Mouse (Mus musculus) lung, embryonic 14.5 days (tissue): Measurements from ENCODE around the gene Gm20388. TPM values are rescaled to one million over a fixed set of nuclear protein-coding genes. Genes with fewer than 3 reads are reported as not detected.

Experiments
- ATAC-seq: fragments of 200-750 bp; cut with Nextera tagmentation; 2 replicates; pipeline ENCODE4 v1.8.0; 2017; ENCODE audit warnings: mild to moderate bottlenecking, moderate TSS enrichment, moderate library complexity; ENCODE audit not compliant: insufficient read depth
- DNase-seq: peaks from one replicate; pipeline ENCODE4 v3.0.0-alpha.2; 2015
- H3K27ac ChIP-seq: fragments of 300-500 bp; sonication (generic); 2 replicates; pipeline ENCODE4 v1.5.1; 2014; ENCODE audit warnings: low read depth, mild to moderate bottlenecking, moderate library complexity
- H3K27me3 ChIP-seq: fragments of 300-500 bp; sonication (generic); 2 replicates; pipeline ENCODE4 v1.6.1; 2014; ENCODE audit warnings: low read length, control low read depth; ENCODE audit not compliant: insufficient read depth
- H3K36me3 ChIP-seq: fragments of 300-500 bp; sonication (generic); 2 replicates; pipeline ENCODE4 v1.6.1; 2014; ENCODE audit warnings: control low read depth; ENCODE audit not compliant: insufficient read depth
- H3K4me1 ChIP-seq: fragments of 300-500 bp; sonication (generic); 2 replicates; pipeline ENCODE4 v1.6.1; 2014; ENCODE audit warnings: antibody characterized with exemption, control low read depth; ENCODE audit not compliant: insufficient read depth
- H3K4me2 ChIP-seq: fragments of 300-500 bp; sonication (generic); 2 replicates; pipeline ENCODE4 v1.6.1; 2014; ENCODE audit warnings: mild to moderate bottlenecking
- H3K4me3 ChIP-seq: fragments of 300-500 bp; sonication (generic); 2 replicates; pipeline ENCODE4 v1.5.1; 2014; ENCODE audit warnings: low read depth, low read length
- H3K9ac ChIP-seq: fragments of 300-500 bp; sonication (generic); 2 replicates; pipeline ENCODE4 v1.6.1; 2014
- H3K9me3 ChIP-seq: fragments of 300-500 bp; sonication (generic); 2 replicates; pipeline ENCODE4 v1.6.1; 2016; ENCODE audit warnings: low read depth, low read length, control low read depth
- CTCF ChIP-seq: IDR thresholded peaks from 2 replicates; pipeline ENCODE4 v1.5.1; 2016; ENCODE audit warnings: antibody characterized with exemption, low read depth
- WGBS: fragments of 180-500 bp; shearing (Covaris S2); extraction: QIAGEN DNeasy Blood & Tissue Kit; methylation state at CpG from one replicate; pipeline ENCODE4 v1.1.7; 2014; 5-methylcytosine and 5-hydroxymethylcytosine counted together
- polyA plus RNA-seq: library from polyadenylated mRNA; unstranded; fragments of >200 nt; fragmentation: Nextera tagmentation; extraction: Ambion mirVana; gene quantifications from 2 replicates; pipeline ENCODE4 v1.2.1, GENCODE M21; 2014

The Gm20388 gene
- polyA plus RNA-seq, 1 experiment from 2014 or later = not detected

- Histone ChIP-seq H3K4me3 (no peak overlapping the region), H3K4me2 (no peak overlapping the region), H3K27ac (no peak overlapping the region), H3K9ac (no peak overlapping the region), H3K27me3 (no peaks in the 10 kb centered on the region), H3K4me1 (no peaks in the 10 kb centered on the region), H3K36me3 (no peaks in the 10 kb centered on the region), H3K9me3 (no peaks in the 10 kb centered on the region)
- no peak for TF ChIP-seq CTCF
- no peak for DNase-seq
- no peak for ATAC-seq
- WGBS = 47% methylated on average over 12 of the region's 12 CpGs
Measured at GRCm38 (mm10) chr8:120768454-120769218, 858.0 kb downstream of the Gm20388 start.

GRCm38 (mm10) chr8:120777184-120777583 lies 866.5 kb downstream of the Gm20388 start:
- DNase-seq (no peak), ATAC-seq (no peak)
- no peak for TF ChIP-seq CTCF
- Histone ChIP-seq H3K36me3 (no peaks in the 10 kb centered on the region), H3K4me1 (no peaks in the 10 kb centered on the region), H3K4me3 (no peak overlapping the region), H3K4me2 (no peak overlapping the region), H3K27ac (no peak overlapping the region), H3K9ac (no peak overlapping the region), H3K27me3 (peaks cover 7% of the 10 kb centered on the region; the same call in 1 of the 2 replicates), H3K9me3 (no peaks in the 10 kb centered on the region)
- 86% methylated on average over 10 of the region's 10 CpGs for WGBS

- WGBS = 33% methylated on average over 13 of the region's 13 CpGs
- H3K36me3 ChIP-seq = no peaks in the 10 kb centered on the region
- TF ChIP-seq CTCF = no peak
- no peak overlapping the region for H3K4me3 ChIP-seq
- H3K4me1 ChIP-seq = no peaks in the 10 kb centered on the region
- no peak overlapping the region for H3K4me2 ChIP-seq
- H3K9me3 ChIP-seq = no peaks in the 10 kb centered on the region
- no peak overlapping the region for H3K27ac ChIP-seq
- ATAC-seq (no peak), DNase-seq (peak; percentile 45)
- H3K9ac ChIP-seq = no peak overlapping the region
- peaks cover 7% of the 10 kb centered on the region; the same call in 1 of the 2 replicates for H3K27me3 ChIP-seq
Measured at GRCm38 (mm10) chr8:120777732-120778131, 867.1 kb downstream of the Gm20388 start.

GRCm38 (mm10) chr8:120779106-120779505 lies 868.5 kb downstream of the Gm20388 start:
- Histone ChIP-seq H3K36me3 (no peaks in the 10 kb centered on the region), H3K27ac (no peak overlapping the region), H3K27me3 (peaks cover 7% of the 10 kb centered on the region; the same call in 1 of the 2 replicates), H3K4me3 (no peak overlapping the region), H3K9me3 (no peaks in the 10 kb centered on the region), H3K9ac (no peak overlapping the region), H3K4me2 (no peak overlapping the region), H3K4me1 (no peaks in the 10 kb centered on the region)
- ATAC-seq (no peak), DNase-seq (no peak)
- WGBS = 94% methylated on average over 7 of the region's 7 CpGs
- no peak for TF ChIP-seq CTCF

- H3K4me3 ChIP-seq = no peak overlapping the region
- DNase-seq (no peak), ATAC-seq (no peak)
- H3K9me3 ChIP-seq = no peaks in the 10 kb centered on the region
- TF ChIP-seq CTCF = no peak
- no peaks in the 10 kb centered on the region for H3K4me1 ChIP-seq
- H3K4me2 ChIP-seq = no peak overlapping the region
- no peaks in the 10 kb centered on the region for H3K36me3 ChIP-seq
- 74% methylated on average over 4 of the region's 4 CpGs for WGBS
- H3K27ac ChIP-seq = no peak overlapping the region
- H3K9ac ChIP-seq = no peak overlapping the region
- no peaks in the 10 kb centered on the region for H3K27me3 ChIP-seq
Measured at GRCm38 (mm10) chr8:120783781-120784180, 873.1 kb downstream of the Gm20388 start.

- ATAC-seq = no peak
- Histone ChIP-seq H3K36me3 (no peaks in the 10 kb centered on the region), H3K9ac (no peak overlapping the region), H3K27ac (no peak overlapping the region), H3K4me2 (no peak overlapping the region), H3K4me3 (no peak overlapping the region), H3K9me3 (no peaks in the 10 kb centered on the region), H3K27me3 (no peaks in the 10 kb centered on the region), H3K4me1 (no peaks in the 10 kb centered on the region)
- 50% methylated on average over 4 of the region's 4 CpGs for WGBS
- TF ChIP-seq CTCF = no peak
- DNase-seq = no peak
Measured at GRCm38 (mm10) chr8:120786753-120787152, 876.1 kb downstream of the Gm20388 start.

GRCm38 (mm10) chr8:120787631-120788030 lies 877.0 kb downstream of the Gm20388 start:
- Histone ChIP-seq H3K4me1 (no peaks in the 10 kb centered on the region), H3K9me3 (no peaks in the 10 kb centered on the region), H3K27me3 (no peaks in the 10 kb centered on the region), H3K9ac (no peak overlapping the region), H3K4me3 (no peak overlapping the region), H3K4me2 (no peak overlapping the region), H3K36me3 (no peaks in the 10 kb centered on the region), H3K27ac (no peak overlapping the region)
- 40% methylated on average over 5 of the region's 5 CpGs for WGBS
- DNase-seq (no peak), ATAC-seq (no peak)
- no peak for TF ChIP-seq CTCF
